Mouse (Mus musculus) stomach, postnatal 0 days (tissue): ENCODE measurements around the gene Als2cr12.
"Not testable (repeated sequence)": the region's sequence is repeated elsewhere in the genome, so short reads cannot be mapped to it uniquely, and the experiment has no call there.

Source experiments
- CTCF ChIP-seq: IDR thresholded peaks from 2 replicates; pipeline ENCODE4 v1.5.1; 2016; ENCODE audit warnings: antibody characterized with exemption, low read depth, mild to moderate bottlenecking, moderate library complexity
- EP300 ChIP-seq: optimal IDR thresholded peaks from 2 replicates; pipeline ENCODE3; 2016; ENCODE audit warnings: antibody characterized with exemption

GRCm38 (mm10) chr1:58669635-58670034, 26.2 kb downstream of the Als2cr12 start:
- not testable (repeated sequence) for TF ChIP-seq CTCF, EP300
